Mouse (Mus musculus) embryonic fibroblast, embryonic 13.5 days (primary cell): Measurements from ENCODE around the gene Sult5a1. TPM values are rescaled to one million over a fixed set of nuclear protein-coding genes. Genes with fewer than 3 reads are reported as not detected.

ENCODE experiments used
- H3K27ac ChIP-seq: 2 replicates; pipeline ENCODE4 v1.5.1; 2012; ENCODE audit warnings: low read length, control low read depth, inconsistent platforms; ENCODE audit not compliant: insufficient read depth
- H3K4me1 ChIP-seq: 2 replicates; pipeline ENCODE4 v1.6.1; 2011; ENCODE audit warnings: low read length; ENCODE audit not compliant: control insufficient read depth, insufficient read depth
- H3K4me3 ChIP-seq: 2 replicates; pipeline ENCODE4 v1.5.1; 2011; ENCODE audit warnings: mild to moderate bottlenecking, control low read depth, low read length; ENCODE audit not compliant: insufficient read depth
- CTCF ChIP-seq: IDR thresholded peaks from 2 replicates; pipeline ENCODE4 v1.5.1; 2011; ENCODE audit warnings: mild to moderate bottlenecking, control low read depth, low read length, moderate library complexity, borderline replicate concordance; ENCODE audit not compliant: insufficient read depth
- POLR2A ChIP-seq: IDR thresholded peaks from 2 replicates; pipeline ENCODE4 v1.6.1; 2011; ENCODE audit warnings: low read depth, mild to moderate bottlenecking, control low read depth, low read length, moderate library complexity
- polyA plus RNA-seq: library from polyadenylated mRNA; stranded (reverse); fragments of >200 nt; gene quantifications from 2 replicates; pipeline ENCODE4 v1.2.4, GENCODE M21; 2011; ENCODE audit warnings: low read depth; ENCODE audit not compliant: missing spikeins, insufficient read length

Sult5a1 gene
- polyA plus RNA-seq, 1 experiment, result 1.1 TPM

DNA sequence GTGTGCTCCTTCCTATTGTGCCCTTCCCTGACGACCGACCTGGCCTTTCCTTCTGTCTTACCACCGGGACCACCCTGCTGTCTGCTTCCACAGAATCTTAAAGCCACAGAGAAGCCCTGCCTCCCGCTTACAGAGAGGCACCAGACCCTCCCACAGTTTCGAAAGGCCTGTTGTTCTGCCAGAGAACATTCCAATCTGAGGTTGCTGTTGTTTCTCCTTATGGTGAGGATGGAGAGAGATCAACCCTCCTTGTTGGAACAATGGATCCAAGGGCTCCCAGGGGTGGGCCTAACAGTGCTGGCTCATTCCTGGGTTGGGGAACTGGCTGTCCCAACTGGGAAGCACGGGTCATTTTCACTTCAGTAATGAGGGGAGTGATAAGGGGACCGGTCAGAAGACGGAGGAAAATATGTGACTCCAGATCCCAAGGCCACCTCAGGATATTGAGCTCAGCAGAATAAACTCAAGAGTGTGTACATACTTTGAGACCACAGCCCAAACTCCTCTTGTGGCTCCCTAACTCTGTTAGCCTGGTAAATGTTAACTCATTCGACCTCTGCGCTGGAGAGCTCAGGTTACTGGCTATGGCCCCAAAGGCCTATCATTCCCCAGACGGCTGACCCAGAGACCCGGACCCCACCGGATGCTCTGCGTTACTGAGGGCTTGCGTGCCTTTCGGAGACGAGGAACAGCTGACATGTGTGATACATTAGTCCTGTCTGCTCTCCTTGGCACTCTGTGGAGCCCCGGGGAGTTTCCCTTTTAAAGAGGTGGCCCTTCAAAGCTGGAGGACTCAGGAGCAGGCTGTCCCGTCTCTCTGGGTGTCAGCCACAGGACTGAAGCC, 27.7 kb upstream of the Sult5a1 start, which contains the start of gene Dpep1:
Gene Dpep1 (plus strand): TSS at position 677 of the 844 bp plus-strand sequence.
- TF ChIP-seq CTCF (no peak), POLR2A (no peak)
- Histone ChIP-seq H3K4me1 (peaks cover 17% of the 10 kb centered on the region), H3K27ac (peak within 1 kb of the TSS; percentile 61), H3K4me3 (no peak within 1 kb of the TSS)

DNA sequence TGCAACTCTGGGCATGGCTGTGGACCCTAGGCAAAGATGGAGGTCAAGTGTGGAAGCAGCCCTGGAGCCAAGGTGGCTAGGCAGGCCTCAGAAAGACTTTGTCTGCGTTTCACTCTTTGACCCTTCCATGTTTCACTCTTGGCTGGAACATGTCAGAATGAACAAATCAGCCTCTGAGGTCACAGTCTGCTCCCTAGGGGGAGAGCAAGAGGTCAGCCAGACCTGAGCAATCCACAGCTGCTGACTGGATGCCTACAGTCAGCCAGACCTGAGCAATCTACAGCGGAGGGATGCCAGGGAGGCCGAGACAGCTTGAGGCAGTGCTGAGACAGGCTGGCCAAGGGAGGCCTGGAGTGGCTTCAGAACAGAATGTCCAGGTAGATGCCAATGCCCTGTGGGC, 23.3 kb upstream of the Sult5a1 start:
- Histone ChIP-seq H3K4me3 (no peak overlapping the region), H3K27ac (no peak overlapping the region), H3K4me1 (peaks cover 8% of the 10 kb centered on the region)
- TF ChIP-seq CTCF, result no peak
- TF ChIP-seq POLR2A, result no peak

DNA sequence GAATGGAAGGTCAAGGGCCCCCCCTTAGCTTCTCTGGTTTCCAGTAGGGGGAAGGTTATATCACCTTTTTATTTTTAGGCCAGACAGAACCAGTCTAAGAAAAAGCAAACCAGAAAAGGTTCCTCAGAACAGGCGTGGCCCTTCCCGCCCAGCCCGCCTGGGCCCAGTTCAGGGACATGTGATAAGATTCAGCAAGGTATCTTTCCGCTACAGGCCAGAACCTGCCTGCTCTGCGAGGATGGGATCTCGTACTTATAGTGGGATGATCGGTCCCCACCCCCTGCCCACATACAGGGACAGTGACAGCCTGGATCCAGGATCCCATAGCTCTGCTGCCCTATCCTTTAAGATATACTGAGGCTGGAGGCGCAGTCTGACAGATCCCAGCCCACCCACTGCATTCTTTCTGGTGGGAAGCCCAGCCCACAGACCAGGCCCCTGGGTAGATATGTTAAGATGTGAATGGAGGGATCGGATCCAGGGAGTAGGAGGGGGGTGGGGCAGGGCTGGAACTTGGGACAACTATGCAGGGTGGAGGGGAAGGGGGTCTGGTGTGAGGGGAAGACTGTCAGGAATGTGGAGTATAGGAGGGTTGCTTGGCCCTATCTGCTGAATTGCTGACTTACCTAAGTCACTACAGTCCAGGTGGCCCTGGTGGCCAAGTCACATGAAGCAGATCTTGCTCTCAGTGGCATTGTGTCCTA, 1.9 kb downstream of the Sult5a1 start:
- no peak overlapping the region for H3K27ac ChIP-seq
- TF ChIP-seq CTCF (no peak), POLR2A (no peak)
- H3K4me3 ChIP-seq, result no peak overlapping the region
- no peaks in the 10 kb centered on the region for H3K4me1 ChIP-seq

DNA sequence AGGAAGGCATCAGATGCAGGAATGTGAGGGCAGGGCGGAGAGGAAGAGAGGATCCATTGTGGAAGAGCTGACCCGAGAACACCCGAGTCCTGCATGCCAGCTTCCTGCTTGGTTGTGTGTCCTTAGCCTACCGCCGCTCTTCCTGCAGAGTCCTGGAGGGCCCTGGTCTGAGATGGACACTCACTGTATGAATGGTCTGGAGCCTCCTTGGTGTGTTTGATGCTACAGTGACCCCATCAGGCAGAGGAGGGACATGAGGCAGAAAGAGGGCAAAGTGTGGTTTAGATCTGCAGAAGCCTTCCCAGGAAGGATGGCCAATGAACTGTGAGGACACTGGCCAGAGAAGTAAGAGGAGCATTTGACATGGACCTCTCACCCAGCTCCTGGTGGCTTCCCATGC, 2.9 kb downstream of the Sult5a1 start:
- Histone ChIP-seq H3K27ac (no peak overlapping the region), H3K4me1 (no peaks in the 10 kb centered on the region), H3K4me3 (no peak overlapping the region)
- TF ChIP-seq CTCF, result 0 out of 2 replicates have a peak, but pooled peaks have one; percentile 23
- TF ChIP-seq POLR2A, result no peak

DNA sequence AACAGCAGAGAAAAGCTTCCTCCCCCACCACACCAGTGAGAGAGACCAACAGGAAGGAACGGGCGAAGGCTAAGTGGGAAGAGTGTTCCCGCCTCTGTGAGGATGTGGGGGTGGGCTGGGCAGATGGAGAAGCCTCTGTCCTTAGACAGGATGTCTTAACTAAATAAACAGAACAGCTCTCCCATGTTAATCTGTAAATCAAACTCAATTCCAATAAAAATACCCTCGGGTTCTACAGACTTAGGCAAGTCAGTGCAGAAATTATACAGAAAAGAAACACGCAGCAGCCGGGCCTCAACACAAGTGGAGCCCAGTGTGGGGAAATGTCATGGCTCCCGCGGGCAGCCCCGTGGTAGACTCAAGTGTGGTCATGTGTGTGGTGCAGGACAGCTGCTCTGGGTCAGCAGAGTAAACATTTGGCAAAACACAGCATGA, 7.4 kb downstream of the Sult5a1 start:
- Histone ChIP-seq H3K4me1 (no peaks in the 10 kb centered on the region), H3K4me3 (no peak overlapping the region), H3K27ac (no peak overlapping the region)
- no peak for TF ChIP-seq CTCF
- no peak for TF ChIP-seq POLR2A

DNA sequence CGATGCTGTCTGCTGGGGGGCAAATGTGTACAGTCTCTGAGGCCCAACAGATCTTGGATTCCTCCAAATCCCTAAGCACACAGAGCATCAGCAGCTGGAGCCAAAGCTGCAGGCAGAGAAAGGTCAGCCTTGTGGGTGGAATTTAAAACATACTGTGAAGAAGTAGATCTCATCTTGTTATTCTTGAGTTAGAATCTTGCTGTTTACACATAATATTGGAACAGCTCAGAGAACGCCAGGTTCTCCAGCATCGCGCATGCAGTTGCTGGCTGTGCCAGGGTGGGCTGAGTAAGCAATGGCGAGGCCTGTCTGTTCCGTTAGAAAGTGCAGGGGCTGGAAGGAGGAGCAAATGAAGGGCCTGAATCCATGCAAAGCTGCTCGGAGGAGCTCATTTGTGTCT, 11.7 kb downstream of the Sult5a1 start:
- TF ChIP-seq CTCF, result no peak
- TF ChIP-seq POLR2A, result no peak
- Histone ChIP-seq H3K4me3 (no peak overlapping the region), H3K4me1 (peaks cover 3% of the 10 kb centered on the region), H3K27ac (no peak overlapping the region)

DNA sequence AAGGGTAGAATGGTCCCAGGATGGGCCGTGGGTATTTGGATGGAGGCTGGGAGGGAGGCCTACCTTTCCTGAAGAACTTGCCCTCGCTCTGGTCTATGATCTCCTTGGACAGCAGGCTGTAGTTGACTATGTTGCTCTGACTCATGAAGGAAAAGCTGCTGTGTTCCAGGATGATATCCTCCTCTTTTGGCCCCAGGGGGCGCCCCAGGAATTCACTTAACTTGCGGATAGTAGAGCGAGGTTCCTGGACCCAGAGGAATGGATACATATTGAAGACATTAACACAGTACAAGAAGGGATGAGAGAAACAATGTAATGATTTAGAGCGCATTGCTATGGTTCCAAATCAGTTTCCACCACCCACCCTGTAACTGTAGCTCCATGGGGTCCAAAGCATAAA, 12.8 kb downstream of the Sult5a1 start:
- no peak for TF ChIP-seq POLR2A
- no peak for TF ChIP-seq CTCF
- Histone ChIP-seq H3K4me1 (peaks cover 3% of the 10 kb centered on the region), H3K27ac (0 out of 2 replicates have a peak overlapping the region, but pooled peaks have one; percentile 9), H3K4me3 (no peak overlapping the region)

DNA sequence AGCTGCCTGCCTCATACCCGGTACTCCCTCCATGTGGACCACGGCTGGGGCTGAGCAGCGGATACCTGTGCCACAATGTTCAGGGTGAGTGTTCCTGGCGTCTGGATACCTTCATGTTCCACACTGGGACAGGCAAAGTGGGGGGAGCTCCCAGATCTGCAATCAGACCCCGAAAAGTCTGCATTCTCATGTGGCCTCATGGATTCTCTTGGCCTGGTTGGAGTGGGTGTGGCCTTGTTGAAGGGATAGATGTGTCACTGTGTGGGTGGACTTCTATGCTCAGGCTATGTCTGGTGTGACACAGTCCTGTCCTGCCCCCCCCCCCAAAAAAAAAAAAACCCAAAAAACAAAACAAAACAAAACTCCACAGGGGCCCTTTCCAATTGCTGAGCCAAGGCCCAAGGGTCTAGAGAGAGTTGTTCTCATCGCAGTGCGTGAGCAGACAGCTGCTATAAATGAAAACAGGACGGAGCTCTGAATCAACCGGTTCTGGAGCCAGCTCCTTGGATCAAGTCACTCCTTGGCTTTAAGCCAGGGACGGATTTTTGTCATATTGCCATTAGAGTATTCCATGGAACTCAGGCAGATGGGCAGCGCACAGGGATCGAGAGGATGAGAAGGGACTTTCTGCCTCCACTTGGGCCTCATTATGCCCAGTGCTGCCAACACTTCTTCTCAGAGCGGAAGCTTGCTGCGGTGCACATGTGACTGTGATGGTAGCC, 16.2 kb downstream of the Sult5a1 start:
- TF ChIP-seq CTCF, result no peak
- no peak; the same call in 1 of the 2 replicates for TF ChIP-seq POLR2A
- H3K27ac ChIP-seq, result peak overlapping the region; percentile 65
- no peak overlapping the region for H3K4me3 ChIP-seq
- peaks cover 14% of the 10 kb centered on the region for H3K4me1 ChIP-seq

DNA sequence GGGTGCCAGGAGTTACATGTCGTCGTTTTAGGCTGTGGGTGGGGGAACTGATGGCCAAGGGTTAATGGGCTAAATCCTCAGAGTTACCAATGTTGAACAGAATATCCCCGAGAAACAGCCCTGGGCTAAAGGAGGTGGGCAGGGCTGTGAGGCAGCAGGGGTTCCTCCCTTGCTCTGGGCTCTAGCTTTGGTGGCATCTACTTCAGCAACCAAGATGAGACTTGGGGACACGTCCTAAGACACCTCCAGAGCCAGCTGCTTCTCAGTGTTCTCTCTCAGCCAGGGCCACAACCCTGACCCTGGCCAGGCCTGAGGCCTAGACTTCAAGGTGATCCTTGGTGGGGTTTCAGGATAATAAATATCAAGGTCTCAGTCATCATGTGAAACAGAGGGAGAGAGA, 19.4 kb downstream of the Sult5a1 start:
- TF ChIP-seq POLR2A, result no peak
- TF ChIP-seq CTCF, result no peak
- Histone ChIP-seq H3K27ac (no peak overlapping the region), H3K4me1 (peaks cover 21% of the 10 kb centered on the region), H3K4me3 (no peak overlapping the region)
